Mouse (Mus musculus) kidney, embryonic 15.5 days (tissue): ENCODE measurements around the gene Rhbdl3. TPM values are rescaled to one million over a fixed set of nuclear protein-coding genes. Genes with fewer than 3 reads are reported as not detected.

Source experiments
- ATAC-seq: fragments of 200-750 bp; cut with Nextera tagmentation; replicated peaks from 2 replicates; pipeline ENCODE4 v1.8.0; 2017; ENCODE audit warnings: moderate TSS enrichment; ENCODE audit not compliant: low FRiP score
- H3K27ac ChIP-seq: fragments of 300-500 bp; sonication (generic); 2 replicates; pipeline ENCODE4 v1.5.1; 2015; ENCODE audit warnings: mild to moderate bottlenecking, inconsistent platforms
- H3K27me3 ChIP-seq: fragments of 300-500 bp; sonication (generic); 2 replicates; pipeline ENCODE4 v1.6.1; 2015; ENCODE audit warnings: inconsistent platforms
- H3K36me3 ChIP-seq: fragments of 300-500 bp; sonication (generic); 2 replicates; pipeline ENCODE4 v1.6.1; 2015; ENCODE audit warnings: inconsistent platforms
- H3K4me1 ChIP-seq: fragments of 300-500 bp; sonication (generic); 2 replicates; pipeline ENCODE4 v1.6.1; 2015; ENCODE audit warnings: inconsistent platforms
- H3K4me2 ChIP-seq: fragments of 300-500 bp; sonication (generic); 2 replicates; pipeline ENCODE4 v1.6.1; 2015; ENCODE audit warnings: moderate library complexity, mild to moderate bottlenecking, inconsistent platforms
- H3K4me3 ChIP-seq: fragments of 300-500 bp; sonication (generic); replicated peaks from 2 replicates; pipeline ENCODE4 v1.5.1; 2015; ENCODE audit warnings: mild to moderate bottlenecking, inconsistent platforms
- H3K9ac ChIP-seq: fragments of 300-500 bp; sonication (generic); 2 replicates; pipeline ENCODE4 v1.6.1; 2015; ENCODE audit warnings: mild to moderate bottlenecking, inconsistent platforms
- H3K9me3 ChIP-seq: fragments of 300-500 bp; sonication (generic); replicated peaks from 2 replicates; pipeline ENCODE4 v1.6.1; 2016; ENCODE audit warnings: inconsistent platforms
- WGBS: fragments of 180-500 bp; shearing (Covaris S2); methylation state at CpG from one replicate; pipeline ENCODE4 v1.1.7; 2015; ENCODE audit warnings: mixed read lengths; 5-methylcytosine and 5-hydroxymethylcytosine counted together
- polyA plus RNA-seq: library from polyadenylated mRNA; unstranded; fragments of >200 nt; fragmentation: Nextera tagmentation; extraction: Ambion mirVana; gene quantifications from 2 replicates; pipeline ENCODE4 v1.2.1, GENCODE M21; 2015

Rhbdl3 gene
- polyA plus RNA-seq, 1 experiment from 2014 or later, result 2.9 TPM

DNA sequence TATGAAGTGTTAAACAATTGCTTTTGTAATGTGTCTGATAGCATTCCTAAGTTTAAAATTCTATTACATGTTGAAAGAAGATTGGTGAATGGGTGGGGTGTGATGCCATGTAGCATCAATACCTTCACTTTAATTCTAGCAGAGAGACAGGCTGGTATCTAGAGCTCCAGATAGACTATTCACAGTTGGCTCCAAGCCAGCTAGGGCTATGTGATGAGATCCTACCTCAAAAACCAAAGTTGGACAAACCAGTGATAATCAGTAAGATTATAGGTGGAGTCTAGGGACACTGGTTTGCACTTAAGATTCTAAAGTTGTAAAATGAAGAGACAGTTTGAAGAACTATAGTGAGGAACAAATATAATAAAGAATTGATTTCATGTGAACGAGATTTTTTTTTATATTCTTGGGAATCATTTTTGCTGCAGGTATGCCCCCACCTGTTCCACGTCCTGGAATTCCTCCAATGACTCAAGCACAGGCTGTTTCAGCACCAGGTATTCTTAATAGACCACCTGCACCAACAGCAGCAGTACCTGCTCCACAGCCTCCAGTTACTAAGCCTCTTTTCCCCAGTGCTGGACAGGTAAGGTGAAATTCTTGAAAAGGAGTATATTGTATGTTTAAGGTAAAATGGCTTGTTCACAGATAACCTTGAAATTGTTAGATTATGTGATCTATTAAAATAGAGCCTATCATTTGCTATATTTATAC lies 90.9 kb downstream of the Rhbdl3 start:
- no peaks in the 10 kb centered on the region for H3K9me3 ChIP-seq
- 82% methylated on average over 2 of the region's 2 CpGs for WGBS
- peaks cover 4% of the 10 kb centered on the region; the same call in 1 of the 2 replicates for H3K4me1 ChIP-seq
- H3K4me2 ChIP-seq, result no peak overlapping the region
- no peak overlapping the region for H3K9ac ChIP-seq
- H3K27ac ChIP-seq, result no peak overlapping the region
- ATAC-seq, result no peak
- no peaks in the 10 kb centered on the region for H3K27me3 ChIP-seq
- peaks cover 82% of the 10 kb centered on the region for H3K36me3 ChIP-seq
- no peak overlapping the region for H3K4me3 ChIP-seq

DNA sequence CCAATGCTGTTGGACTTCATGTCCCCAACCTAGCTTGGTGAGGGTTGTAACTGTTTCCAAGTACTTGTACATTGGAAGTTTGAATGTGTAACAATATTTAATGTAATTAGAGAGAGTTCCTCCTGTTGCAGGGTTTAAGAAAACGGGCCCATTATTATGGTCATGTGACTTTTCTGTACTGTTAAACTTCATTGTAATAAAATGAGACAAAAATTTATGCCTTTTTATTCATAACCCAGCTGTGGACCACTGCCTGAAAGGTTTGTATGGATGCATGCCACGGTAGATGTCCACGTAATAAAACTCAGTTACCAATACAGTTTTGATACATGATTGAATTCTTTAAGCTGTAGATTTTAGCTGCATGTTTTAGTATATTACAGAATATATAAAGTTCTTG lies 95.2 kb downstream of the Rhbdl3 start:
- Histone ChIP-seq H3K4me1 (no peaks in the 10 kb centered on the region), H3K4me3 (no peak overlapping the region), H3K27ac (no peak overlapping the region), H3K27me3 (no peaks in the 10 kb centered on the region), H3K9ac (no peak overlapping the region), H3K9me3 (no peaks in the 10 kb centered on the region), H3K4me2 (no peak overlapping the region), H3K36me3 (peaks cover 81% of the 10 kb centered on the region)
- 93% methylated on average over 3 of the region's 3 CpGs for WGBS
- no peak for ATAC-seq

DNA sequence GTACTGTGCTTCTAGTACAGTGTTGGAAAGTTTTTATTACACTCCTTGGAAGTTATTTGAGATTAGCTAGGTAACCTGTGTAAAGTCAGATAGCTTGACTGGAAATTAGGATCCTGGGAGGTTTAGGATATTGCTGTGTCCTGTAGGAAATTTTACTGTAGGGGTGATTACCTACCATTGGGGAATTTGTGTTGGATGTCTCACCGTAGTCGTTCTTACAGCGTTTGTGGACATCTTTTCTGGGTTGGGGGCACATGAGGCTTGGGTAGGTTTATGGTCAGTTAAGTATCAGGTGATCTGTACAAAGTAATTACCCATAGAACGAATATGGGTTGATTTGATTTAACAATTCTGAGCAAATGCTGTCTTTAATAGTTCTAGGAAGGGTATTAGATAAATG lies 95.9 kb downstream of the Rhbdl3 start:
- no peak overlapping the region for H3K27ac ChIP-seq
- WGBS, result 86% methylated on average over 4 of the region's 4 CpGs
- ATAC-seq, result no peak
- no peaks in the 10 kb centered on the region for H3K4me1 ChIP-seq
- no peak overlapping the region for H3K4me3 ChIP-seq
- no peaks in the 10 kb centered on the region for H3K9me3 ChIP-seq
- H3K4me2 ChIP-seq, result no peak overlapping the region
- peaks cover 78% of the 10 kb centered on the region for H3K36me3 ChIP-seq
- H3K27me3 ChIP-seq, result no peaks in the 10 kb centered on the region
- no peak overlapping the region for H3K9ac ChIP-seq

Other genes with a start within 250 kb of the Rhbdl3 start
- 43.3 and 45.3 TPM in 2 replicates for gene Crlf3, start 219.9 kb upstream of the Rhbdl3 start, polyA plus RNA-seq
- 10.9 and 11.9 TPM in 2 replicates for gene Atad5, start 211.5 kb upstream of the Rhbdl3 start, polyA plus RNA-seq
- gene Tefm, start 158.7 kb upstream of the Rhbdl3 start, polyA plus RNA-seq, result 36.3 and 36.8 TPM in 2 replicates
- 2.3 and 2.7 TPM in 2 replicates for gene Adap2, start 146.8 kb upstream of the Rhbdl3 start, polyA plus RNA-seq
- gene Rnf135, start 117.1 kb upstream of the Rhbdl3 start, polyA plus RNA-seq, result 10.1 and 11.6 TPM in 2 replicates
- gene Rhot1, start 91.9 kb upstream of the Rhbdl3 start, polyA plus RNA-seq, result 53.3 and 54.8 TPM in 2 replicates
- gene 5730455P16Rik, start 77.1 kb downstream of the Rhbdl3 start, polyA plus RNA-seq, result 20.7 and 21.2 TPM in 2 replicates
- 243 and 252 TPM in 2 replicates for gene Zfp207, start 82.4 kb downstream of the Rhbdl3 start, polyA plus RNA-seq
- 306 and 318 TPM in 2 replicates for gene Psmd11, start 127.7 kb downstream of the Rhbdl3 start, polyA plus RNA-seq
- 1.1 and 1.3 TPM in 2 replicates for gene Cdk5r1, start 176.1 kb downstream of the Rhbdl3 start, polyA plus RNA-seq